Mouse (Mus musculus) myocyte (in vitro differentiated cells): ENCODE data around the gene Brwd1.
A peak's percentile ranks its signal among the peaks of the same experiment; 100 is the strongest.
"Not testable (repeated sequence)": the region's sequence is repeated elsewhere in the genome, so short reads cannot be mapped to it uniquely, and the experiment has no call there.

Experiments
- CEBPB ChIP-seq: IDR thresholded peaks from 2 replicates; pipeline ENCODE4 v1.6.1; 2011; ENCODE audit warnings: mild to moderate bottlenecking, moderate library complexity; ENCODE audit not compliant: poor library complexity, insufficient read depth, severe bottlenecking
- E2F4 ChIP-seq: IDR thresholded peaks from one replicate; pipeline ENCODE4 v1.6.1; 2011; ENCODE audit warnings: mild to moderate bottlenecking, control low read depth, moderate library complexity; ENCODE audit not compliant: insufficient read depth
- MAX ChIP-seq: IDR thresholded peaks from one replicate; pipeline ENCODE4 v1.6.1; 2011; ENCODE audit warnings: low read depth, mild to moderate bottlenecking, control low read depth
- MYOD1 ChIP-seq, 3 experiments: IDR thresholded peaks; one replicate each; pipeline ENCODE4 v1.6.1; 2011; ENCODE audit warnings: control low read depth in 2 of 3, low read depth in 2 of 3, mild to moderate bottlenecking in 2 of 3, moderate library complexity in 1 of 3; ENCODE audit not compliant: insufficient read length in 2 of 3, control insufficient read depth in 1 of 3
- MYOG ChIP-seq, 3 experiments: IDR thresholded peaks; one replicate each; pipeline ENCODE4 v1.6.1; 2011; ENCODE audit warnings: control low read depth in 2 of 3, low read depth in 2 of 3, mild to moderate bottlenecking in 2 of 3; ENCODE audit not compliant: insufficient read length in 2 of 3, control insufficient read depth in 1 of 3, insufficient read depth in 1 of 3
- POLR2A ChIP-seq: IDR thresholded peaks from one replicate; pipeline ENCODE4 v1.6.1; 2011; ENCODE audit warnings: low read depth, mild to moderate bottlenecking, control low read depth, moderate library complexity; ENCODE audit not compliant: insufficient read length
- POLR2AphosphoS2 ChIP-seq: IDR thresholded peaks from one replicate; pipeline ENCODE4 v1.6.1; 2011; ENCODE audit warnings: low read depth, control low read depth; ENCODE audit not compliant: insufficient read length
- SRF ChIP-seq: IDR thresholded peaks from one replicate; pipeline ENCODE4 v1.6.1; 2011; ENCODE audit warnings: low read depth; ENCODE audit not compliant: control insufficient read depth, insufficient read length
- TCF12 ChIP-seq: IDR thresholded peaks from one replicate; pipeline ENCODE4 v1.6.1; 2011; ENCODE audit warnings: mild to moderate bottlenecking, control low read depth; ENCODE audit not compliant: poor library complexity, insufficient read depth, severe bottlenecking
- TCF3 ChIP-seq: IDR thresholded peaks from one replicate; pipeline ENCODE4 v1.6.1; 2011; ENCODE audit warnings: low read depth, control low read depth; ENCODE audit not compliant: insufficient read length
- USF1 ChIP-seq: IDR thresholded peaks from one replicate; pipeline ENCODE4 v1.6.1; 2011; ENCODE audit warnings: low read depth, mild to moderate bottlenecking, control low read depth, moderate library complexity

- TF ChIP-seq MAX; E2F4; MYOG (IDR thresholded peaks at IDR 0.05; ENCODE audit: control insufficient read depth in 1 of 3, insufficient read depth in 1 of 3, insufficient read length in 2 of 3, low read depth in 2 of 3); TCF12; USF1; MYOD1 (IDR thresholded peaks at IDR 0.05; ENCODE audit: control insufficient read depth in 1 of 3, insufficient read length in 2 of 3, low read depth in 2 of 3); TCF3; POLR2AphosphoS2; CEBPB; SRF: not testable (repeated sequence)
- peak; percentile 15 for TF ChIP-seq POLR2A
Measured at GRCm38 (mm10) chr16:95994576-95994975, 87.8 kb downstream of the Brwd1 start.
